Comparison of ENCODE assay signal across 13 mouse cellular contexts in the genomic region with DNA sequence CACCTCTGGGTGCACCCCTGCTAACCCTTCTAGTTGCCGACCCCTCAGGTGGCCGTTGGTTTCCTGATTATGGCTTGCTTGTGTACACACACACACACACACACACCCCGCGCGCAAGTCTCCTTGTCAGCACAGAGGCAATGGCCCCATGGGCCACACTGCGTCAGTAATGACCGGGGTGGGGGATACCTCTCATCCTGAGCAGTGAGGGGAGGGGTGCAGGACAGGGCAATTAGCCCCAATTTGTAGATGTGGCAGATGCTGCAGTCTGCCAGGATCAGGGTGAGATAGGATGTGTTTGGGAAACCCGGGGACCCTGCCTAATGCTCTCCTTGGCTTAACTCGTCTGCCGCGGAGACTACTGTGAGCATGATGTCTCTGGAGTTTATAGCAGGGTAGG. TPM values are rescaled to one million over a fixed set of nuclear protein-coding genes. Genes with fewer than 3 reads are reported as not detected.
DNase-seq lines count a peak whose midpoint lies in the region; ATAC-seq and TF ChIP-seq lines count a peak whose summit lies in the region.
"Had no signal": no experiment of that assay in that cellular context is flagged by ENCODE, and none has a peak within 500 bp of the region (broad histone marks: within the 10 kb centered on the region; RNA-seq: fewer than 3 reads in every experiment).

No protein-coding gene starts in this region.

- H3K4me1 ChIP-seq in forebrain, postnatal 0 days (ENCODE audit: insufficient read depth): no peaks in the 10 kb centered on the region
- H3K4me1 ChIP-seq in forebrain, embryonic 12.5 days: peaks cover 10% of the 10 kb centered on the region
- H3K4me1 ChIP-seq in intestine, embryonic 15.5 days (replicated peaks): peaks cover 4% of the 10 kb centered on the region
- no peaks in the 10 kb centered on the region for H3K4me1 ChIP-seq in intestine, postnatal 0 days (replicated peaks; ENCODE audit: control insufficient read depth, insufficient read depth, low read length)
- H3K4me1 ChIP-seq in midbrain, embryonic 14.5 days (ENCODE audit: control insufficient read depth, insufficient read depth, low read length): peaks cover 31% of the 10 kb centered on the region
- peaks cover 6% of the 10 kb centered on the region; the same call in 1 of the 2 replicates for H3K4me1 ChIP-seq in midbrain, postnatal 0 days (ENCODE audit: insufficient read depth, low read length)
- no peaks in the 10 kb centered on the region for H3K4me1 ChIP-seq in stomach, postnatal 0 days (replicated peaks; ENCODE audit: control insufficient read depth, insufficient read depth)

- no peak for TF ChIP-seq CTCF in forebrain, postnatal 0 days (IDR thresholded peaks at IDR 0.05; ENCODE audit: low read depth)
- no peak for TF ChIP-seq CTCF in intestine, postnatal 0 days (IDR thresholded peaks at IDR 0.05; ENCODE audit: low read depth)
- no peak for TF ChIP-seq CTCF in midbrain, postnatal 0 days (IDR thresholded peaks at IDR 0.05)
- TF ChIP-seq CTCF in stomach, postnatal 0 days (IDR thresholded peaks at IDR 0.05; ENCODE audit: low read depth): no peak

- no peak for TF ChIP-seq EP300 in stomach, postnatal 0 days (optimal IDR thresholded peaks at IDR 0.05)

- no peak overlapping the region for H3K27ac ChIP-seq in forebrain, postnatal 0 days (ENCODE audit: low read depth, low read length)
- no peak overlapping the region for H3K27ac ChIP-seq in forebrain, embryonic 12.5 days
- H3K27ac ChIP-seq in intestine, embryonic 15.5 days: no peak overlapping the region
- H3K27ac ChIP-seq in intestine, postnatal 0 days (ENCODE audit: low read depth, low read length): no peak overlapping the region
- peak overlapping the region; percentile 82 for H3K27ac ChIP-seq in midbrain, embryonic 14.5 days (replicated peaks; ENCODE audit: low read depth, low read length)
- H3K27ac ChIP-seq in midbrain, postnatal 0 days (ENCODE audit: low read depth, low read length): no peak overlapping the region
- no peak overlapping the region for H3K27ac ChIP-seq in stomach, postnatal 0 days (replicated peaks)

- WGBS in forebrain, postnatal 0 days: 70% methylated on average over 11 of the region's 11 CpGs
- 76% methylated on average over 11 of the region's 11 CpGs for WGBS in forebrain, embryonic 12.5 days
- 46% methylated on average over 11 of the region's 11 CpGs for WGBS in intestine, embryonic 15.5 days
- 49% methylated on average over 11 of the region's 11 CpGs for whole genome bisulfite sequencing in intestine, postnatal 0 days
- WGBS in midbrain, embryonic 14.5 days: 54% methylated on average over 11 of the region's 11 CpGs
- 52% methylated on average over 11 of the region's 11 CpGs for WGBS in midbrain, postnatal 0 days
- 56% methylated on average over 11 of the region's 11 CpGs for WGBS in stomach, postnatal 0 days

- peaks cover 46% of the 10 kb centered on the region for H3K36me3 ChIP-seq in forebrain, postnatal 0 days (ENCODE audit: insufficient read depth)
- H3K36me3 ChIP-seq in forebrain, embryonic 12.5 days (replicated peaks): peaks cover 49% of the 10 kb centered on the region
- peaks cover 34% of the 10 kb centered on the region for H3K36me3 ChIP-seq in intestine, embryonic 15.5 days
- H3K36me3 ChIP-seq in intestine, postnatal 0 days (ENCODE audit: control insufficient read depth, insufficient read depth): peaks cover 43% of the 10 kb centered on the region
- peaks cover 50% of the 10 kb centered on the region for H3K36me3 ChIP-seq in midbrain, embryonic 14.5 days (ENCODE audit: control insufficient read depth, insufficient read depth, low read length)
- peaks cover 40% of the 10 kb centered on the region for H3K36me3 ChIP-seq in midbrain, postnatal 0 days (ENCODE audit: insufficient read depth, low read length)
- peaks cover 17% of the 10 kb centered on the region for H3K36me3 ChIP-seq in stomach, postnatal 0 days (ENCODE audit: control insufficient read depth, insufficient read depth, low read length)

- no peak overlapping the region for H3K4me2 ChIP-seq in forebrain, postnatal 0 days (ENCODE audit: low read depth)
- no peak overlapping the region for H3K4me2 ChIP-seq in forebrain, embryonic 12.5 days
- H3K4me2 ChIP-seq in intestine, embryonic 15.5 days (replicated peaks): no peak overlapping the region
- H3K4me2 ChIP-seq in intestine, postnatal 0 days (replicated peaks; ENCODE audit: low read depth): no peak overlapping the region
- no peak overlapping the region for H3K4me2 ChIP-seq in midbrain, embryonic 14.5 days (ENCODE audit: low read length)
- H3K4me2 ChIP-seq in midbrain, postnatal 0 days (ENCODE audit: low read depth, low read length, poor library complexity, severe bottlenecking): no peak overlapping the region
- no peak overlapping the region for H3K4me2 ChIP-seq in stomach, postnatal 0 days (replicated peaks; ENCODE audit: low read depth)

- peaks cover 2% of the 10 kb centered on the region; the same call in 1 of the 2 replicates for H3K27me3 ChIP-seq in forebrain, postnatal 0 days (ENCODE audit: insufficient read depth, low read length)
- peaks cover 32% of the 10 kb centered on the region for H3K27me3 ChIP-seq in forebrain, embryonic 12.5 days
- H3K27me3 ChIP-seq in intestine, embryonic 15.5 days (replicated peaks): peaks cover 19% of the 10 kb centered on the region
- H3K27me3 ChIP-seq in intestine, postnatal 0 days (replicated peaks; ENCODE audit: control insufficient read depth, insufficient read depth, low read length): peaks cover 21% of the 10 kb centered on the region; the same call in 1 of the 2 replicates
- H3K27me3 ChIP-seq in midbrain, embryonic 14.5 days (ENCODE audit: control insufficient read depth, insufficient read depth, low read length): peaks cover under 1% of the 10 kb centered on the region; the same call in 1 of the 2 replicates
- no peaks in the 10 kb centered on the region for H3K27me3 ChIP-seq in midbrain, postnatal 0 days (ENCODE audit: insufficient read depth, low read length)
- H3K27me3 ChIP-seq in stomach, postnatal 0 days (ENCODE audit: control insufficient read depth, insufficient read depth, low read length): no peaks in the 10 kb centered on the region; the same call in 1 of the 2 replicates

- DNase-seq in forebrain, postnatal 0 days: no peak
- DNase-seq in midbrain, embryonic 14.5 days: peak; percentile 3
- no peak for DNase-seq in midbrain, postnatal 0 days (ENCODE audit: low spot score)
- DNase-seq in stomach, postnatal 0 days (ENCODE audit: low spot score): no peak
- DNase-seq: cerebellum, postnatal 14 days; kidney, postnatal 14 days; lung, adult 2 months; thymus, postnatal 36 days had no signal

- no peaks in the 10 kb centered on the region for H3K9me3 ChIP-seq in forebrain, postnatal 0 days (ENCODE audit: low read length)
- no peaks in the 10 kb centered on the region for H3K9me3 ChIP-seq in forebrain, embryonic 12.5 days
- H3K9me3 ChIP-seq in intestine, embryonic 15.5 days: no peaks in the 10 kb centered on the region
- H3K9me3 ChIP-seq in intestine, postnatal 0 days (ENCODE audit: control insufficient read depth): no peaks in the 10 kb centered on the region
- H3K9me3 ChIP-seq in midbrain, embryonic 14.5 days (ENCODE audit: control insufficient read depth, low read length): no peaks in the 10 kb centered on the region
- H3K9me3 ChIP-seq in midbrain, postnatal 0 days (ENCODE audit: low read length): no peaks in the 10 kb centered on the region
- no peaks in the 10 kb centered on the region for H3K9me3 ChIP-seq in stomach, postnatal 0 days (ENCODE audit: control insufficient read depth, low read length)

- no peak overlapping the region for H3K4me3 ChIP-seq in forebrain, postnatal 0 days (ENCODE audit: low read depth, low read length)
- H3K4me3 ChIP-seq in forebrain, embryonic 12.5 days (replicated peaks): no peak overlapping the region
- no peak overlapping the region for H3K4me3 ChIP-seq in intestine, embryonic 15.5 days (replicated peaks)
- no peak overlapping the region for H3K4me3 ChIP-seq in intestine, postnatal 0 days (ENCODE audit: low read depth, low read length)
- no peak overlapping the region for H3K4me3 ChIP-seq in midbrain, embryonic 14.5 days (replicated peaks; ENCODE audit: low read depth, low read length)
- no peak overlapping the region for H3K4me3 ChIP-seq in midbrain, postnatal 0 days (ENCODE audit: low read depth, low read length)
- H3K4me3 ChIP-seq in stomach, postnatal 0 days (ENCODE audit: low read depth, low read length): no peak overlapping the region
- H3K4me3 ChIP-seq: myocyte had no signal

- ATAC-seq in forebrain, postnatal 0 days: 0 out of 2 replicates have a peak, but pooled peaks have one; percentile 3
- ATAC-seq in forebrain, embryonic 12.5 days (ENCODE audit: low FRiP score): no peak
- 0 out of 2 replicates have a peak, but pooled peaks have one; percentile 16 for ATAC-seq in intestine, embryonic 15.5 days
- ATAC-seq in intestine, postnatal 0 days: no peak
- peak; percentile 13; the same call in 1 of the 2 replicates for ATAC-seq in midbrain, embryonic 14.5 days (ENCODE audit: low FRiP score, low TSS enrichment)
- ATAC-seq in midbrain, postnatal 0 days (ENCODE audit: low FRiP score): no peak
- peak; percentile 41; the same call in 1 of the 2 replicates for ATAC-seq in stomach, postnatal 0 days (ENCODE audit: low FRiP score, low TSS enrichment)

- H3K9ac ChIP-seq in forebrain, postnatal 0 days: no peak overlapping the region
- no peak overlapping the region for H3K9ac ChIP-seq in forebrain, embryonic 12.5 days
- no peak overlapping the region for H3K9ac ChIP-seq in intestine, embryonic 15.5 days
- H3K9ac ChIP-seq in intestine, postnatal 0 days (ENCODE audit: low read depth, low read length): no peak overlapping the region
- no peak overlapping the region for H3K9ac ChIP-seq in midbrain, embryonic 14.5 days (replicated peaks; ENCODE audit: low read length)
- no peak overlapping the region for H3K9ac ChIP-seq in midbrain, postnatal 0 days (replicated peaks; ENCODE audit: low read length, poor library complexity, severe bottlenecking)
- no peak overlapping the region for H3K9ac ChIP-seq in stomach, postnatal 0 days (ENCODE audit: low read length)

RNA-seq across cellular contexts. Expression of a gene that starts 5.9 kb away (rescaled TPM):
- 3.5 and 7.7 TPM in 2 replicates for total RNA-seq in forebrain, postnatal 0 days (2014; rRNA removed)
- 1.2 and 1.9 TPM in 2 replicates for polyA plus RNA-seq in forebrain, postnatal 0 days (2015; fragmentation: Nextera tagmentation; extraction: Ambion mirVana)
- polyA plus RNA-seq in forebrain, embryonic 12.5 days (2016; fragmentation: Nextera tagmentation; extraction: Ambion mirVana): 0.95 and 2.0 TPM in 2 replicates
- 0.69 and 1.00 TPM in 2 replicates for polyA plus RNA-seq in intestine, embryonic 15.5 days (2015; fragmentation: Nextera tagmentation; extraction: Ambion mirVana)
- polyA plus RNA-seq in intestine, postnatal 0 days (2015; fragmentation: Nextera tagmentation; extraction: Ambion mirVana): 0.18 TPM in 1 of 2 replicates, not detected in the other
- 3.9 and 4.4 TPM in 2 replicates for polyA plus RNA-seq in midbrain, embryonic 14.5 days (2014; fragmentation: Nextera tagmentation; extraction: Ambion mirVana)
- 8.9 and 9.1 TPM in 2 replicates for total RNA-seq in midbrain, postnatal 0 days (2014; rRNA removed)
- polyA plus RNA-seq in midbrain, postnatal 0 days (2015; fragmentation: Nextera tagmentation; extraction: Ambion mirVana): 3.2 and 3.5 TPM in 2 replicates
- polyA plus RNA-seq in stomach, postnatal 0 days (2015; fragmentation: Nextera tagmentation; extraction: Ambion mirVana): 0.08 and 0.18 TPM in 2 replicates

RNA-seq across cellular contexts. Expression of a gene that starts 13.8 kb away (rescaled TPM):
- total RNA-seq in forebrain, postnatal 0 days (2014; rRNA removed): 80.7 and 83.9 TPM in 2 replicates
- 50.9 and 52.9 TPM in 2 replicates for polyA plus RNA-seq in forebrain, postnatal 0 days (2015; fragmentation: Nextera tagmentation; extraction: Ambion mirVana)
- polyA plus RNA-seq in forebrain, embryonic 12.5 days (2016; fragmentation: Nextera tagmentation; extraction: Ambion mirVana): 90.4 and 95.7 TPM in 2 replicates
- polyA plus RNA-seq in intestine, embryonic 15.5 days (2015; fragmentation: Nextera tagmentation; extraction: Ambion mirVana): 86.5 and 87.8 TPM in 2 replicates
- polyA plus RNA-seq in intestine, postnatal 0 days (2015; fragmentation: Nextera tagmentation; extraction: Ambion mirVana): 19.9 and 20.4 TPM in 2 replicates
- 46.6 and 54.1 TPM in 2 replicates for polyA plus RNA-seq in midbrain, embryonic 14.5 days (2014; fragmentation: Nextera tagmentation; extraction: Ambion mirVana)
- 75.7 and 81.3 TPM in 2 replicates for total RNA-seq in midbrain, postnatal 0 days (2014; rRNA removed)
- polyA plus RNA-seq in midbrain, postnatal 0 days (2015; fragmentation: Nextera tagmentation; extraction: Ambion mirVana): 42.6 and 47.1 TPM in 2 replicates
- polyA plus RNA-seq in stomach, postnatal 0 days (2015; fragmentation: Nextera tagmentation; extraction: Ambion mirVana): 30.2 and 30.6 TPM in 2 replicates

RNA-seq across cellular contexts. Expression of a gene that starts 14.9 kb away (rescaled TPM):
- 37.2 and 43.7 TPM in 2 replicates for total RNA-seq in forebrain, postnatal 0 days (2014; rRNA removed)
- 11.8 and 14.3 TPM in 2 replicates for polyA plus RNA-seq in forebrain, postnatal 0 days (2015; fragmentation: Nextera tagmentation; extraction: Ambion mirVana)
- 27.6 and 28.5 TPM in 2 replicates for polyA plus RNA-seq in forebrain, embryonic 12.5 days (2016; fragmentation: Nextera tagmentation; extraction: Ambion mirVana)
- 12.6 and 14.8 TPM in 2 replicates for polyA plus RNA-seq in intestine, embryonic 15.5 days (2015; fragmentation: Nextera tagmentation; extraction: Ambion mirVana)
- 8.3 and 8.6 TPM in 2 replicates for polyA plus RNA-seq in intestine, postnatal 0 days (2015; fragmentation: Nextera tagmentation; extraction: Ambion mirVana)
- 27.7 and 31.5 TPM in 2 replicates for polyA plus RNA-seq in midbrain, embryonic 14.5 days (2014; fragmentation: Nextera tagmentation; extraction: Ambion mirVana)
- total RNA-seq in midbrain, postnatal 0 days (2014; rRNA removed): 46.6 and 46.7 TPM in 2 replicates
- 18.7 and 19.3 TPM in 2 replicates for polyA plus RNA-seq in midbrain, postnatal 0 days (2015; fragmentation: Nextera tagmentation; extraction: Ambion mirVana)
- 34.0 and 41.9 TPM in 2 replicates for polyA plus RNA-seq in stomach, postnatal 0 days (2015; fragmentation: Nextera tagmentation; extraction: Ambion mirVana)

RNA-seq across cellular contexts. Expression of a gene that starts 33.9 kb away (rescaled TPM):
- 1.1 and 1.3 TPM in 2 replicates for total RNA-seq in forebrain, postnatal 0 days (2014; rRNA removed)
- 0.69 and 0.86 TPM in 2 replicates for polyA plus RNA-seq in forebrain, postnatal 0 days (2015; fragmentation: Nextera tagmentation; extraction: Ambion mirVana)
- 2.1 and 2.4 TPM in 2 replicates for polyA plus RNA-seq in forebrain, embryonic 12.5 days (2016; fragmentation: Nextera tagmentation; extraction: Ambion mirVana)
- polyA plus RNA-seq in intestine, embryonic 15.5 days (2015; fragmentation: Nextera tagmentation; extraction: Ambion mirVana): 0.40 and 0.51 TPM in 2 replicates
- 0.39 and 0.47 TPM in 2 replicates for polyA plus RNA-seq in intestine, postnatal 0 days (2015; fragmentation: Nextera tagmentation; extraction: Ambion mirVana)
- 1.9 and 2.0 TPM in 2 replicates for polyA plus RNA-seq in midbrain, embryonic 14.5 days (2014; fragmentation: Nextera tagmentation; extraction: Ambion mirVana)
- 1.9 and 2.0 TPM in 2 replicates for total RNA-seq in midbrain, postnatal 0 days (2014; rRNA removed)
- 1.4 and 1.7 TPM in 2 replicates for polyA plus RNA-seq in midbrain, postnatal 0 days (2015; fragmentation: Nextera tagmentation; extraction: Ambion mirVana)
- polyA plus RNA-seq in stomach, postnatal 0 days (2015; fragmentation: Nextera tagmentation; extraction: Ambion mirVana): 4.0 and 4.6 TPM in 2 replicates
- polyA plus RNA-seq: testis, adult 2 months had no signal

RNA-seq across cellular contexts. Expression of a gene that starts 46.5 kb away (rescaled TPM):
- total RNA-seq in forebrain, postnatal 0 days (2014; rRNA removed): 3.5 and 5.7 TPM in 2 replicates
- polyA plus RNA-seq in forebrain, postnatal 0 days (2015; fragmentation: Nextera tagmentation; extraction: Ambion mirVana): 1.8 and 3.4 TPM in 2 replicates
- 7.1 and 8.2 TPM in 2 replicates for polyA plus RNA-seq in forebrain, embryonic 12.5 days (2016; fragmentation: Nextera tagmentation; extraction: Ambion mirVana)
- polyA plus RNA-seq in intestine, embryonic 15.5 days (2015; fragmentation: Nextera tagmentation; extraction: Ambion mirVana): 2.1 and 2.2 TPM in 2 replicates
- 0.85 and 0.93 TPM in 2 replicates for polyA plus RNA-seq in intestine, postnatal 0 days (2015; fragmentation: Nextera tagmentation; extraction: Ambion mirVana)
- polyA plus RNA-seq in midbrain, embryonic 14.5 days (2014; fragmentation: Nextera tagmentation; extraction: Ambion mirVana): 0.84 and 0.96 TPM in 2 replicates
- 7.5 and 8.2 TPM in 2 replicates for total RNA-seq in midbrain, postnatal 0 days (2014; rRNA removed)
- 3.5 and 3.7 TPM in 2 replicates for polyA plus RNA-seq in midbrain, postnatal 0 days (2015; fragmentation: Nextera tagmentation; extraction: Ambion mirVana)
- 1.2 and 1.6 TPM in 2 replicates for polyA plus RNA-seq in stomach, postnatal 0 days (2015; fragmentation: Nextera tagmentation; extraction: Ambion mirVana)

Comparison
In these comparisons a context has a peak if more than half of its experiments do, and no peak if none do; other contexts are left out.
1. ATAC-seq: peak in forebrain, postnatal 0 days (single experiment), intestine, embryonic 15.5 days (single experiment), midbrain, embryonic 14.5 days (single experiment) and stomach, postnatal 0 days (single experiment); none in forebrain, embryonic 12.5 days (single experiment), intestine, postnatal 0 days (single experiment) and midbrain, postnatal 0 days (single experiment).